Mouse (Mus musculus) right cerebral cortex, postnatal 36 days (tissue): ENCODE measurements around the gene Atp4b.
"Not testable (repeated sequence)": the region's sequence is repeated elsewhere in the genome, so short reads cannot be mapped to it uniquely, and the experiment has no call there.

Experiments
- DNase-seq, 2 experiments: peaks; one replicate each; pipeline ENCODE4 v3.0.0; 2022; ENCODE audit warnings: low spot score in 2 of 2, mixed read lengths in 1 of 2

Gene Atp4b

DNA sequence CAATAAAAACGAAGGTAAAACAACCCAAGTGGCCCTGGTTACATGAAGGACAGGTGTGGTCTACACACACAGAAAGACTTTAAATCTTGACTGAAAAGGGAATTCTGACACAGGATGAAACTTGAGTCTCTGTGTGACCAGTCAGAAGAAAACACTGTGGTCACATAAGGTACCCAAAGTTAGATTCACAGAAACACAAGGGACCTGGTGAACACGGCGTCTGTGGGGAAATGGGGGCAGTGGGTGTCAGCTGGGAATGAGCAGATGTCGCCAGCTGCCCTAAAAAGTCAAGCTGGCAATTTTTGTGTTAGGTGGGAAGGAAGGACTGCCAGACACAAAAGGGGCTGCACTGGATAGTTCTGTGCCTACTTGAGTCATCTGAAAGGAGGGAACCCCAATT is 13.6 kb downstream of the Atp4b start:
- DNase-seq, result no peak

DNA sequence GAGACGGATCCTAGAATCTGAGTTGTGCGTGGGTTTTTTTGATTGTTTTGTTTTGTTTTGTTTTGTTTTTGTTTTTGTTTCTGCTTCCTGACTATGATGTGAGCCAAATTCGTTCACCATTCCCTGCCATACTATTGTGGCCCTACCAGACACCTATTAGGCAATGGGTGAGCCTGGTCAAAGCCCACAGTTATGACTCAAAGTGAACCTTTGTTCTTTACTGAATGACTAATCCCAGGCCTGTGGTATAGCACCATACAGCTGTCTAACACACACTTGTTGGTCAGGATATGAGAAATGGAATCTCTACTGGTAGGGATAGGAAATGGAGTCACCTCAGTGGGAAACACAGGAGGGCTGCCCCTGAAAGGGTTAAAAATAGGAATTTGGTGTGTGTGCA is 14.1 kb downstream of the Atp4b start:
- DNase-seq, result no peak

GRCm38 (mm10) chr8:13381630-13382029 is 15.0 kb downstream of the Atp4b start:
- no peak for DNase-seq

DNA sequence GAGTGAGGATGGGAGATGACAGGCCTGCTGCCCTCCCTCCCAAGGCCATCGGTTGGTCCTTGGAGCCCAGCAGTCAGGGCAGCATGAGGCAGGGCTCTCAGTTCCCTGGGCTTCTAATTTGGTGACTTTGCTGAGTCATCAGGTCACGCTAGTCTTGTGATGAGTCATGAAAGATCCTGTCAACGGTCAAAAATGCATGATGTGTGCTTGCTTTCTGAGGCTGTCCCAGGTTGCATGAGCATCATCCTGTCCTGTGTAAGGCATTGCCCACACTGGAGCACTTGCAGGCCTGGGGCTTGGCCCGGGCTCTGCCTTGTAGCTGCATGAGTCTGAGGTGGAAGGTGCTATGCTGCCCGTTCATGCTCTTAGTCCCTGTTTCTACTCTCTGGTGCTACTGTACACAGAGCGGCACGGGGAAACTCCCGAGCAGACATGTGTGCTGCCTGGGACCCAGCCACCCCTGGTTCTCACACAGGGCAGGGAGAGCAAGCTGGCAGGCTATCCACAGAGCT is 23.4 kb downstream of the Atp4b start:
- DNase-seq, result no peak

DNA sequence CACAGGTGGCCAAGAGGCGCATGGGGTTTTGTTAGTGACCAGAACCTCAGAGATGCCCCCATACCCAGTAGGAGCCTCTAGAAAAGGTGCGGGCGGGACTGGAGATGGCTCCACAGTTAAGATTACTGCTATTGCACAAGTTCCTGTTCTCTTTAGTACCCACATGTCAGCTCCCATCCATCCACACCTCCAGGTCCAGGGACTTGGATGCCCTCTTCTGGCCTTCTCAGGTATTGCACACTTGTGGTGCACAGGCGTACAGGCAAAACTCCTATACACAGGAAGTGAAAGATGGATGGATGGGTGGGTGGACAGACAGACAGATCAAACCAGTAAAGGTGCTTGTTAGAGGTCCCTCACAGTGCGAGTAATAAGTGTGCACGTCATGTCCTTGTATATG is 34.8 kb downstream of the Atp4b start:
- no peak for DNase-seq

- no peak for DNase-seq
These were observed 36.4 kb downstream of the Atp4b start for GRCm38 (mm10) chr8:13360213-13360612.

DNA sequence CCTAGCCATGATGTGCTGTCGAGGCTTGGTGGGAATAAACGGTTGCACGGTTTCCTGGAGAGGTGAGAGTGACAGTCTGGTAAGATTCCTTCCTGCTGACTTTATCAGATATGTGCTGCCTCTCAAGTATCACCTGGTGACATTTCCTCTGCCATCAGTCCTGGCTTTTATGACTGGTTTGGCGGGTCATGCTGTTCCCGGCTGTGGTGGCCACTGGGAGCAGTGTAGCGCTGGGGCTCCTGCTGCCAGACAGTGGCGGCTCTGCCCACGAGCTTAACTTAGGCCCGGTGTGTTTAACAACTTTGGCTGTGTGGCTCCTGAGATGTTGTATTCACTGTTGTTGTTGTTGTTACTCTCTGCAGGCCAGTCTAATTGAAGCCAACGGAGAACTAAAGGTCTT is 39.9 kb downstream of the Atp4b start:
- DNase-seq, result no peak

GRCm38 (mm10) chr8:13356221-13356620 is 40.4 kb downstream of the Atp4b start:
- no peak for DNase-seq

GRCm38 (mm10) chr8:13353883-13354282 is 42.7 kb downstream of the Atp4b start:
- no peak for DNase-seq

DNA sequence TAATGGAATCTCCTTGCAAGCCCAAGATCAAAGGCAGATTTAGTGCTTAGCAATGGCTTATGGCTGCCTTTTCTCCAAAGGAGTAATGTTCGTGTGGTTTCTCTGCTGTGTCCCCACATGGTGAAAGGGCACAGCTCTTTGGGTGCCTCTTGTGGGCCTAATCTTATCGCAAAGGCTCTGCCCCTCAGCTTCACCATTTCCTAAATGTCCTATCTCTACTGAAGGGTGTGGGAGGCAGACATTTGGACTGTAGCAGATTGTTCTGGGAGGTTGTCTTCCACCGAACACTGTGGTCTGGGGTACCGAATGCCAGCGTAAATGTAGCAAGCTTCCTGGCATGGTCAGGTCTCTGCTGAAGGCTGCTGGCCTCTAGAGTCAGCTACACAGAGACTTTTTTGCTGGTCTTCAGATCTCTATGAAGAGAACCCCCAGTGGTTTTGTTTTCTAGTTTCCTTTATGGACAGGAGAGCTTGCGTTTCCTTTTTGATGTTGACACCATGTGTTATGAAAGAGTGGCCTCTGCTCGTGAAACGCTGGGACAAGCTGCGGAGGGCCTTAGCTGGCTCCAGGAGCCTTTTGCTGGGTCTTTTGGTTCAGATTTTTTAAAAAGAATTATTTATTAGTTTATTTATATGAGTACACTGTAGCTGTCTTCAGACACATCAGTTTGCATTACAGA is 43.3 kb downstream of the Atp4b start:
- no peak for DNase-seq

DNA sequence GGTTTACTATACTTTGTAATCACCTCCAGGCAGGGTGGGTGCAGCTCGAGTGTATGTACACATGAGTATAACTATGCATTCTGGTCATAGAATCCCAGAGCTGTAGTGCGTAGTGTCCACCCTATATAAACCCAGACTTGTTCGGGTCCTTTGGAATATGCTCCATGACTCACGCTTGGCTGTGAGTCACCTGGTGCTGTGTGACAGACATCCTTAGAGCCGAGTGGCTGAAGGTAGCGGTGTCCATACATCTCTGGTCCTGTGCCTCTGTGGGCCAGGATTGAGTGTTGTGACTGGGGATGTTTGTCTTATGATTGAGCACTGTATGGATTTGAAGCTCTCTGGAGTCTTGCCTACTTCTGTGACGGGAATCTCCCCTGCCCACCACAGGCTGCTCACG is 44.0 kb downstream of the Atp4b start:
- no peak for DNase-seq

- no peak for DNase-seq
These were observed 45.0 kb downstream of the Atp4b start for GRCm38 (mm10) chr8:13351593-13351992.

DNA sequence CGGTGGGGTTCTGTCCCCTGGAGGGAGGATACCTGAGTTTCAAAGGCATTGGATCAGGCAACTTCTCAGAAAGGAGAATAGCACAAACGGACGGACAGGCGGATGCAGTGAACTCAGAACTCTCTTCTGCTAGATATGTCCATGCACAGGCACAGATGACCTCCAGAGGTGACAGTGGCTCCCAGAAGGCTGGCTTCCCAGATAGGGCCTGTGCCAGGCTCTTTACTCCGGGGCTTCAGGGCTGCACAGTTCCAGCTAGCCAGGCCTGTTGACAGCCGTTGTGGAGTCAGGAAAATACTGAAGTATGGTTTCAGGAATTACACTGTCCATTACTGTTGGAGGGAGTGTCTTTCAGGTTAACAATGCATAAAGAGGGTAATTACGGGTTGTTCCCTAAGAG is 46.6 kb downstream of the Atp4b start:
- DNase-seq, result no peak

DNA sequence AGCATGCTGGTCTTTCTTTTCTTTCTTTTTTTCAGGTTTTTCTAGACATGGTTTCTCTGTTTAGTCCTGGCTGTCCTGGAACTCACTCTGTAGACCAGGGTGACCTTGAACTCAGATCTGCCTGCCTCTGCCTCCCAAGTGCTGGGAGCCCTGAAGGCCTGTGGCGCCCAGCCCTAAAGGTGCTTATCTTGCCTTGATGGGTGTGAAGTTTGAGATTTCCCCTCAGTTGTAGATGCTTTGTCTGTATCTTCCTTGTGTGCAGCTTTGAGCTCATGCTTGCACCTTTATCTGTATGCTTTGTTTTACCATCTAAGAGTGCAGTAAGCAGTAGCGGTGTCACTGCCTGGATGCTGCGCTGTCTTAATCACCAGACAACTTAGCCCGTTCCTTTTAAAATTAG is 53.5 kb downstream of the Atp4b start:
- no peak for DNase-seq

GRCm38 (mm10) chr8:13342340-13342739 is 54.3 kb downstream of the Atp4b start:
- DNase-seq, result no peak

DNA sequence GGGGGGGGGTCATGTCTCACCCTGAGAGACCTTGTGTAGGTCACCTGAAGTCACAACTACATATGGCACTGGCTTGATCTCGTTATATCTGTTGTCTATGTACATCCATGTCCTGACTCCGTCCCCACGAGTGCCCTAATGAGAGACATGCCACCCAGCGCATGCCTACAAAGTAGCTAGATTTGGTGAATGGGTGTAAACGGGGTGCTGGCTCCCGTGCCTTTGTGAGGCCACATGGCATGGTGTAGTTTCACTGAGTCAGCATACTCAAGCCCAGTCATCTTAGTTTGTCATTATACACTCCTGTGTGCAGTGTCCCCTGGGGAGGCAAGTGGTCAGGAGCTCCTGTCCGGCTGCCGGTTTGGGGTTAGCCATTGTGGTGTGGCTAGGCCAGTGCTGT is 56.0 kb downstream of the Atp4b start:
- DNase-seq, result no peak

DNA sequence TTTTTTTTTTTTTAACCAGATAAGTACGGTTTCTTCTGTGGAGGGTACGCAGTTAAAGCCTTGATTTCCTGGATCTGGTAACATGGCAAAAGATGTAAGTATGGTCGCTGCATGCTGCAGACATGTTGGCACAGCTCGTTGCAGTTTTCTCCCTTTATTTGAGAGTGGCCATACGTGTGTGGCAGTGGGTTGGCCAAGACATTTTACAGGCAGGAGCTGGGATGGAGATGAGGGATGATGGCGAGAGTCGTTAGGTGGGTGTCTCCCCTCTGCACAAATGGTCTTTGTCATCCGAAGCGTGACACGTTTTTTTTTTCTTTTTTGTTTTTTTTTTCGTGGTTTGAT is 57.0 kb downstream of the Atp4b start:
- no peak for DNase-seq

DNA sequence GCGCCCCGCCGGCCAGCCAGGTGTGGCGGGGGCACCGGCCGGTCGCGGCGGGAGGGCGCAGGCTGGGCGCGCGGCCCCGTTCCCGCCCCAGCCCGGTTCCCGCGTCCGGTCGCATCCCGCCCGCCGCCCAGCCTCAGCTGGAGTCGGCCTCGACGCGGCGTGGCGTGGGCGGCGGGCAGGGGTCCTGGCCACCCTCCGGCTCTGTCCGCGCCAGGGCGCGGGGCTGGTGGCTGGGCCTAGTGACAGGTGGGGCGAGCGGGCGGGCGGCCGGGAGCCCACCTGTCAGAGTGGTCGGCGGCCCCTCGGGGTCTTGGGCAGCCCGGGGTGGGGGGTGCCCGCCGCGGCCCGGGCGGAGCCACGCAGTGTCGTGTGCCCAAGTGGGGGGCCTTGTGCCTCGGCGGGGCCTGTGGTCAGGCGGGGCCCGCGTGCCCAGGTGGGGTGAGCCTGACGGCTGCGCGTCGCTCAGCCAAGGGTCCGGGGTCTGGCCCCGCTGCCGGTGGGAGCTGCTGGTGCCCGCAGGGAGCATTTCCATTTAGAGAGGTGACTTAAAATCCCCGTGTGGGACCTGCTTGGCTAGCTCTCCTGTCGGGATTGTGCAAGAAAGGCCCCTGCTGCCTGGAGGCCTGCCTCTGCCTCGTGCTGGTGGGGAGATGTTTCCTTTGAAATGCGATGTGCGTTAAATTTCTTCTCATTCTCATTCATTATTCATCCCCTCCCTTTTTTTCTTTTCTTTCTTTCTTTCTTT is 57.6 kb downstream of the Atp4b start:
- DNase-seq, result no peak

DNA sequence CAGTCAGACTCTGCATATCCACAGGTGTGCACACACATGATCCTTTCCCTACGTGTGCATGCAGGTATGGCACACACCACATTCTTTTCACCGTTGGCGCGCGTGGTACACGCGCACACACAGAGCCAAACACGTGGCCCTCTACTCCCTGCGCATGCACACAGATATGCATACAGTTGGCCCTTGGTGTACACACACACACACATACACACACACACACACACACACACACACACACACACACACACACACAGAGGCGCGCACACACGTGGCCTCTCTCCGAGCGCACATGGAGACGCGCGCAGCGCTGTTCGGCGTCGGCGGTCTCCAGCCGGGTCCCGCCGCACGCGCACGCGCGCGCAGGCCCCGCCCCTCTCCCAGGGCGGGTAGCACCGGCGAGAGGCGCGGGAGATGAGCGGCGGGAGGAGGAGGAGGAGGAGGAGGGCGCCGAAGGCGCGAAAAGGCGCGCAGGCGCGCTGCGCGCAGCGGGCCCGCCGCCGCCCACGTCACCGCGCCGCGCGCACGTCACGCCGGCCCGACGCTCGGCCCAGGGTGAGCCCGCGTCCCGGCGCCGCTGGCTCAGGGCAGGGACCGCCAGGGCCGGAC is 58.3 kb downstream of the Atp4b start, which contains the start of gene Tfdp1:
Gene Tfdp1 (plus strand): TSS at position 497 of the 606 bp plus-strand sequence.
- peak; percentile 72 to 80 for DNase-seq

- no peak for DNase-seq
These were observed 58.9 kb downstream of the Atp4b start for GRCm38 (mm10) chr8:13337678-13338077.

DNA sequence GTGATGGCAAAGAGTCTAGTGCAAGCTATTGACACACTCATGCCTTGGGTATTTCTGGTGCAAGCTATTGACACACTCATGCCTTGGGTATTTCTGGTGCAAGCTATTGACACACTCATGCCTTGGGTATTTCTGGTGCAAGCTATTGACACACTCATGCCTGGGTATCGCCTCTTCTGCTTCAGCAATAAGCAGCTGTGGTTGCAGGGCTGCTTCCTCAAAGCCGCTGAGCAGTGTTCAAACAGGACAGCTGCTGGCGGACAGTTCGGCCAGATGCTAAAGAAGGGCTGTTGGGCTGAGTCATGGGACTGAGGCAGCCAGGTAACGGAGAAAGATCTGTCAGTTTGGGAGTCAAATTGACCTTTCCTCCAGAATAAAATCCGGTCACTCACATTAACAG is 59.4 kb downstream of the Atp4b start:
- DNase-seq, result not testable (repeated sequence)
